Mouse (Mus musculus): Measurements from ENCODE around the gene Tyro3. TPM values are rescaled to one million over a fixed set of nuclear protein-coding genes. Genes with fewer than 3 reads are reported as not detected.

Tyro3 gene
- total RNA-seq, 1 experiment from 2014 or later: 0.12 TPM

- no peak for ATAC-seq (ENCODE audit: extremely low read depth, insufficient number of reproducible peaks, low FRiP score, poor library complexity, severe bottlenecking)
These were observed 5.5 kb downstream of the Tyro3 start for GRCm38 (mm10) chr2:119802767-119803617.

DNA sequence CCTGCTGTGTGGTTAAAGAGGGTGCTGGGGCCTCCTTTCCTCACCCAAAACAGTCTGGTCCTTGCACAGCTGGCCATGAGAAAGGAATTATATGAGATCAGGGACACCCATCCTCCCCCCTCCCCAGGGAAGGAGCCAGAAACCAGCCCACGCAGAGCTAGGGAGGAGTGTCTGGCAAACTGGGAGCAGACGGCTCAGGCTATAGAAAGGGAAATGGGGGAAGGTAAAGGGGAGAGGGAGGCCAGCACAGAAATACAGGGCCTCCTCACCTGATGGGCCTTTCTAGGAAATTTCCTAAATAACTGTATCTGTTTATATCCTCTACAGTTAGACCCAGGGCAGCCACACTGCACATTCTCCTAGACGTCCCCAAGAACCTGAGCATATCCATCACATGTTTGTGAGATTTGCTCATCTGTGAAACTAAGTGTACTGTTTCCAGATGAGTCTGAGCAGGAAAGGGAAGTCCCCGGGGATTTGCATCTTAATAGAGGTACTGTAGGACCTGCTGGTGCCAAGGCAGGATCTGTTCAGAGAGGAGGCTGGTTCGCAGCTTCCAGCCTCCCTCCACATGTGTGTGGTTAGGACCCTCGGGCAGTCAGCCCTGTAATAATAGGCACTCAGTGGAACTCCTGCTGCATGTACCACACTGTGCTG is 6.2 kb downstream of the Tyro3 start:
- ATAC-seq (ENCODE audit: extremely low read depth, insufficient number of reproducible peaks, low FRiP score, poor library complexity, severe bottlenecking): no peak

- no peak for ATAC-seq (ENCODE audit: extremely low read depth, insufficient number of reproducible peaks, low FRiP score, poor library complexity, severe bottlenecking)
These were observed 6.7 kb downstream of the Tyro3 start for GRCm38 (mm10) chr2:119804275-119804628.

- ATAC-seq (ENCODE audit: extremely low read depth, insufficient number of reproducible peaks, low FRiP score, poor library complexity, severe bottlenecking): no peak
These were observed 7.2 kb downstream of the Tyro3 start for GRCm38 (mm10) chr2:119804776-119805175.

- no peak for ATAC-seq (ENCODE audit: extremely low read depth, insufficient number of reproducible peaks, low FRiP score, poor library complexity, severe bottlenecking)
These were observed 8.0 kb downstream of the Tyro3 start for GRCm38 (mm10) chr2:119805536-119805935.

DNA sequence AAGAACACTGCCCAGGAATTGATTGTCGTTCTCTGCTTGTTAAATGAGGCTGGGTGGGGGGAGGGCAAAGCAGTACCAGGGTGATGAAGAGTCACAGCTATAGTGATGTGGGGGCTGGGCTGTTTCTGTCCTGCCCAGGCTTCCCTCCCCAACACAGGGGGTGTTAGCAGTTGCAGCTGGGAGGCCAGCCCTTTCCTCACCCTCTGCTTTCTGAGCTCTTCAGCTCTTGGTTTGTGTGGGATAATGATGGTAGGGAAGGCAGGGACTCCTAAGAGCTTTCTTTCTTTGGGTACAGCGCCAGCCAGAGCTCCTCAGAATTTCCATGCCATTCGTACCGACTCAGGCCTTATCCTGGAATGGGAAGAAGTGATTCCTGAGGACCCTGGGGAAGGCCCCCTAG is 10.9 kb downstream of the Tyro3 start:
- no peak for ATAC-seq (ENCODE audit: extremely low read depth, insufficient number of reproducible peaks, low FRiP score, poor library complexity, severe bottlenecking)

DNA sequence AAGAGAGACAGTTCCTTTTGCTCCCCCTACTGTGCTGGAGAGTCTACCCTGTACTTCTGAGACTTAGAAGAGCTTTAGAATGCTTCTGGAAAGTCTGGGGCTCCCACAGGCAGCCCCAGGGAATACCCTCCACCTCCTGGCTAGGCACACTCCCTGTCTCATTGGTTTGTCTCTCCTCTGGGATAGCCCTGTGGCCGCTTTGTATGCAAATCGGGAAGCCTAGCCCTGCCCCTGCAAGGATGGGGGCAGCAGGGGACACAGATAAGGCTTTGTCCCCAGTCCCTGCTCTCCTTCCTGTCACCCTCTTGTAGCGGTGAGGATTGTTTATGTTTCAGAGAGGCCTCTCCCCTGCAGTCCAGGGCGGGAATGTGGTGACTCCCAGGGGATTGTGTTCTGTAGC is 11.3 kb downstream of the Tyro3 start:
- ATAC-seq (ENCODE audit: extremely low read depth, insufficient number of reproducible peaks, low FRiP score, poor library complexity, severe bottlenecking): no peak

GRCm38 (mm10) chr2:119810890-119811289 is 13.4 kb downstream of the Tyro3 start:
- ATAC-seq (ENCODE audit: extremely low read depth, insufficient number of reproducible peaks, low FRiP score, poor library complexity, severe bottlenecking): no peak

DNA sequence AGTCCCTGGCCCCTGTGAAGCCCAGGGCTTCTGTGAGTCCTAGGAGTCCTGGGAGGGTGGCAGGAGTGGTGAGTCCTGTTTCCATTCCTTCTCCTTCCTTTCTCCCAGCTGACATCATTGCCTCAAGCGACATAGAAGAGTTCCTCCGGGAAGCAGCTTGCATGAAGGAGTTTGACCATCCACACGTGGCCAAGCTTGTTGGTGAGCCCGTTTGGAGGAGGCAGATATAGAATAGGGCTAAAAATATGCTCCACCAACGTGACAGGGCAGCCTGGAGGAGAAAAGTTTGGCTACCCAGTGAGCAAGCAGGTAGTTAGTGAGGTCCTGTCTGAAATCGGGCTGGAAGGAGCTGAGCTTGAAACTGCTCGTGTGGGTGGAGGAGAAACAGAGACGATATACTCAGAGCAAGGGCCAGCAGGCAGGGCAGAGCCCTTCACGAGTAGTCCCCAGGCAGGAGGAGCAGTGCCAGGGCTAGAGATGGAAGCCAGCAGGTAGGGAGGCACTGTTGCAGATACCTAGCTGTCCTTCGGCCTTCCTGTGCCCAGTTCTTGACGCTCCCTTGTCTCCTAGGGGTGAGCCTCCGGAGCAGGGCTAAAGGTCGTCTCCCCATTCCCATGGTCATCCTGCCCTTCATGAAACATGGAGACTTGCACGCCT is 14.1 kb downstream of the Tyro3 start:
- no peak for ATAC-seq (ENCODE audit: extremely low read depth, insufficient number of reproducible peaks, low FRiP score, poor library complexity, severe bottlenecking)

- no peak for ATAC-seq (ENCODE audit: extremely low read depth, insufficient number of reproducible peaks, low FRiP score, poor library complexity, severe bottlenecking)
These were observed 16.9 kb downstream of the Tyro3 start for GRCm38 (mm10) chr2:119814376-119814933.

DNA sequence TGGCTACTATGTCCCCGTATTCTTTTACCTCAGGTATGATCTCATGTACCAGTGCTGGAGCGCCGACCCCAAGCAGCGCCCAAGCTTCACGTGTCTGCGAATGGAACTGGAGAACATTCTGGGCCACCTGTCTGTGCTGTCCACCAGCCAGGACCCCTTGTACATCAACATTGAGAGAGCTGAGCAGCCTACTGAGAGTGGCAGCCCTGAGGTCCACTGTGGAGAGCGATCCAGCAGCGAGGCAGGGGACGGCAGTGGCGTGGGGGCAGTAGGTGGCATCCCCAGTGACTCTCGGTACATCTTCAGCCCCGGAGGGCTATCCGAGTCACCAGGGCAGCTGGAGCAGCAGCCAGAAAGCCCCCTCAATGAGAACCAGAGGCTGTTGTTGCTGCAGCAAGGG is 19.1 kb downstream of the Tyro3 start:
- ATAC-seq (ENCODE audit: extremely low read depth, insufficient number of reproducible peaks, low FRiP score, poor library complexity, severe bottlenecking): no peak

DNA sequence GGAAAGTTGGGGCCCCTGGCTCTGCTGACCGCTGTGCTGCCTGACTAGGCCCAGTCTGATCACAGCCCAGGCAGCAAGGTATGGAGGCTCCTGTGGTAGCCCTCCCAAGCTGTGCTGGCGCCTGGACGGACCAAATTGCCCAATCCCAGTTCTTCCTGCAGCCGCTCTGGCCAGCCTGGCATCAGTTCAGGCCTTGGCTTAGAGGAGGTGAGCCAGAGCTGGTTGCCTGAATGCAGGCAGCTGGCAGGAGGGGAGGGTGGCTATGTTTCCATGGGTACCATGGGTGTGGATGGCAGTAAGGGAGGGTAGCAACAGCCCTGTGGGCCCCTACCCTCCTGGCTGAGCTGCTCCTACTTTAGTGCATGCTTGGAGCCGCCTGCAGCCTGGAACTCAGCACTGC is 19.5 kb downstream of the Tyro3 start:
- no peak for ATAC-seq (ENCODE audit: extremely low read depth, insufficient number of reproducible peaks, low FRiP score, poor library complexity, severe bottlenecking)

GRCm38 (mm10) chr2:119818668-119819272 is 21.2 kb downstream of the Tyro3 start:
- ATAC-seq (ENCODE audit: extremely low read depth, insufficient number of reproducible peaks, low FRiP score, poor library complexity, severe bottlenecking): no peak

- ATAC-seq (ENCODE audit: extremely low read depth, insufficient number of reproducible peaks, low FRiP score, poor library complexity, severe bottlenecking): no peak
These were observed 23.6 kb downstream of the Tyro3 start for GRCm38 (mm10) chr2:119821136-119821535.

- ATAC-seq (ENCODE audit: extremely low read depth, insufficient number of reproducible peaks, low FRiP score, poor library complexity, severe bottlenecking): no peak
These were observed 33.0 kb downstream of the Tyro3 start for GRCm38 (mm10) chr2:119830579-119830978.

DNA sequence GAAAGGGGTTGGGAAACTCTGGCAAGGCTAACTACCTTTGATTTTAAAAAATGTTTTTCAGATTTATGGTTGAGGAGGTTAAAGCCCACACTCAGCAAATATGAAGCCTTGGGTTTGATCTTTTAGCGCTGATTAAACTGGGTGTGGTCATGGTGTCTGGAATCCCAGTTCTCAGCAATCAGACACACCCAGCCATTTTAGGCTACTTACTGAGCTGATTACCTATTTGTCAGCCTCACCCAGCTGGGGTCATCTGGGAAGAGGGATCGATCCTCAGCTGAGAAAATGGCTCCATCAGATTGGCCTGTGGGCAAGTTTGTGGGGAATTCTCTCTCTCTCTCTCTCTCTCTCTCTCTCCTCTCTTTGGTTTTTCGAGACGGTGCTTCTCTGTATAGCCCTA is 36.7 kb downstream of the Tyro3 start:
- ATAC-seq (ENCODE audit: extremely low read depth, insufficient number of reproducible peaks, low FRiP score, poor library complexity, severe bottlenecking): no peak

- ATAC-seq (ENCODE audit: extremely low read depth, insufficient number of reproducible peaks, low FRiP score, poor library complexity, severe bottlenecking): no peak
These were observed 40.1 kb downstream of the Tyro3 start for GRCm38 (mm10) chr2:119837616-119838015.

DNA sequence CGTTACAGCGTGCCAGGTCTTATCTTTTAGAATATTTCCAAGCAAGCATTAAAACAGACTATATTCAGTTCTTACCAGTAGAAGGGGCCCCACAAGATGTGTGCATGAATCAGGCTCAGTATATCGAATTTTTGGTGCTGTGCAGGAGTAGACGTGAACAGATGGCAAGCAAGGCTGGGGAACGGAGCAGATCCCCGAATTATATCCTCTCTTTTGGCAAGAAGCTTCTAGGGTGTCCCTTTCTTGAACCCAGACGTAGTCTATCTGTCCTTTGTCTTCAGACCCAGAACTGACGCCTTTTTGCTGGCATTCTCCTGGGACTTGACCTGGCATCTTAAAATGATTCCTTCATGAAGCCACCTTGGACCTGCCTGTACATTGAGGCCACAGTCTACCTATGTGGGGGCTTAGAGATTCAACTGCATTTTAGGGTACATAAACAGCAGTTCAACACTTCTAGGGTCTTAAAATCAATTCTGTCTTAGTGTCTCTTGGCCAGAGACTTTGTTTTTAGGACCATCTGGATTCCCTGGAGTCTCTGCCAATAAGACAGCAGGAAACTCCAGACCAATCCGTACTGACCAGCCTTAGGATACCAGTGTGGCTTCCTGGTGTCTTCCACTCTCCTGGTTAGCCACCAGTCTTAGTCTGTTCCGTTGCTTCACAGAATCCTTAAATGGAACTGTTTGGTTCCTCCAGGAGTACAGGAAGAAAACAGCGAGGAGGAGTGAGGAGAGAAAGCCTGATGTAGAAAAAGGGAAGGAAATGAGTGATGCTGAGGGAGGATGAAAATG is 41.0 kb downstream of the Tyro3 start:
- ATAC-seq (ENCODE audit: extremely low read depth, insufficient number of reproducible peaks, low FRiP score, poor library complexity, severe bottlenecking): no peak

DNA sequence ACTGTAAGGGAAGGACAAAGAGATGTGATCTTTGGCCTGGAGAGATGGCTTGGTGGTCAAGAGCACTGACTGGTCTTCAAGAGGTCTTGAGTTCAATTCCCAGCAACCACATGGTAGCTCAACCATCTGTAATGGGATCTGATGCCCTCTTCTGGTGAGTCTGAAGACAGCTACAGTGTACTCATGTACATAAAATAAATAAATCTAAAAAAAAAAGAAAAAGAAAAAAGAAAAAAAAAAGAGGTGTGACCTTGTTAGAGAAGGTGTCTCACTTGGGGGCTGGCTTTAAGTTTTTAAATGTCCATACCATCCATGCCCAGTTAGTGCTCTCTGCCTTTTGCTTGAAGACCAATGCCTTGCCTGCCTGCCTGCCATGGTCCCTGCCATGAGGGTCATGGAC is 42.5 kb downstream of the Tyro3 start:
- ATAC-seq (ENCODE audit: extremely low read depth, insufficient number of reproducible peaks, low FRiP score, poor library complexity, severe bottlenecking): no peak

Data from neutrophil, adult 5-6 weeks (primary cell).